Mouse (Mus musculus): Measurements from ENCODE around the gene Ift81. TPM values are rescaled to one million over a fixed set of nuclear protein-coding genes. Genes with fewer than 3 reads are reported as not detected.

Ift81 gene
- total RNA-seq, 2 experiments from 2014 or later = 46.4 to 49.2 TPM

- DNase-seq (ENCODE audit: extremely low spot score in 1 of 2, low spot score in 2 of 2) = no peak
- Histone ChIP-seq H3K27ac (no peak overlapping the region), H3K4me3 (no peak overlapping the region)
- intact Hi-C loops (cut with DNase I) = no loop called here
- TF ChIP-seq CTCF (IDR thresholded peaks at IDR 0.05) = no peak
Measured at GRCm38 (mm10) chr5:122646050-122646449, 31.7 kb upstream of the Ift81 start.

- H3K4me3 ChIP-seq = no peak overlapping the region
- DNase-seq (ENCODE audit: extremely low spot score in 1 of 2, low spot score in 2 of 2) = no peak
- no peak overlapping the region for H3K27ac ChIP-seq
- intact Hi-C loops (cut with DNase I) = no loop called here
- no peak for TF ChIP-seq CTCF (IDR thresholded peaks at IDR 0.05)
Measured at GRCm38 (mm10) chr5:122645290-122645689, 31.0 kb upstream of the Ift81 start.

GRCm38 (mm10) chr5:122644111-122644607 lies 29.8 kb upstream of the Ift81 start:
- H3K4me3 ChIP-seq = peak overlapping the region; percentile 42
- no peak for DNase-seq (ENCODE audit: extremely low spot score in 1 of 2, low spot score in 2 of 2)
- intact Hi-C loops (cut with DNase I) = loop anchor here (5.0 kb wide), 1 partner anchor 83 kb away; no protein-coding TSS in a partner anchor
- TF ChIP-seq CTCF (IDR thresholded peaks at IDR 0.05) = no peak
- H3K27ac ChIP-seq = peak overlapping the region; percentile 70

- Histone ChIP-seq H3K27ac (peak within 1 kb of the TSS; percentile 70), H3K4me3 (peak within 1 kb of the TSS; percentile 42)
- peak; percentile 51 to 60 for DNase-seq (ENCODE audit: extremely low spot score in 1 of 2, low spot score in 2 of 2)
- TF ChIP-seq CTCF (IDR thresholded peaks at IDR 0.05) = no peak
- intact Hi-C loops (cut with DNase I) = loop anchor here (5.0 kb wide), 1 partner anchor 84 kb away; no protein-coding TSS in a partner anchor
Measured at GRCm38 (mm10) chr5:122643701-122644100, 29.4 kb upstream of the Ift81 start, which contains the start of gene P2rx7. Gene P2rx7, plus strand, starts transcription at chr5:122643911.

DNA sequence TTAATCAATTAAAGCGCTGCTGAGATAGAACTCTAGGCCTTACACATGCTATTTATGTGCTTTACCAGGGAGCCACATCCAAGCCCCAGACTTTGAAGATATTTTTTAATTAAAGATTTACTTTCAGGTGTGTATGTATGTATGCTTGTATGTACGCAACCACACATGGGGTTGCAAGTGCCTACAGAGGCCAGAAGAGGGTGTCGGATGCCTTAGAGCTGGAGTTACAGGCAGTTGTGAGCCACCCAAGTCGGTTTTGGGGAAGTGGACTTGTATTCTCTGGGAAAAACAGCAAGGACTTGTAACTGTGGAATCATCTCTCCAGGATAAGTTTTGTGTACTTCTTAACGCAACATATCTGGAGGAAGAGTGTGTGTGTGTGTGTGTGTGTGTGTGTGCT lies 25.7 kb upstream of the Ift81 start:
- Histone ChIP-seq H3K4me3 (no peak overlapping the region), H3K27ac (no peak overlapping the region)
- no peak for TF ChIP-seq CTCF (IDR thresholded peaks at IDR 0.05)
- no peak for DNase-seq (ENCODE audit: extremely low spot score in 1 of 2, low spot score in 2 of 2)
- intact Hi-C loops (cut with DNase I) = loop anchor here (5.0 kb wide), 1 partner anchor 87 kb away; no protein-coding TSS in a partner anchor

DNA sequence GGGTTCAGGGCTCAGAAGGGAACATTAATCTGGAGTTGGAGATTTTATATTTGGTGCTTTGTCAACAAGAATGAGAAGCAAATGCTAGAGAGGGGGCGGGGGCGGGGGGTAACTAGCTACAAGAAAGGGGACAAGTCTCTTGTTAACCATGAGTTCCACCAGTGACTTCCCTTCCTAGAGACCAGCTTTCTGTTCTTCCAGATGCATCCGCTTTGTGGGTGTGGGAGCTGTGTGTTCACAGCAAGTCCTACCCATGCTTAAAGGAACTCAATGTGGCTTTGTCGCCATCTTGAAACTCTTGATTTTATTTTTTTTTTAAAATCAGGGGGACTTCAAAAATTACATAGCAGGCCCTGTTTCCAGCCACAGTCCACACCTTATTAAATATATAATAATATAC lies 25.2 kb upstream of the Ift81 start:
- Histone ChIP-seq H3K27ac (no peak overlapping the region), H3K4me3 (no peak overlapping the region)
- no peak for TF ChIP-seq CTCF (IDR thresholded peaks at IDR 0.05)
- no peak for DNase-seq (ENCODE audit: extremely low spot score in 1 of 2, low spot score in 2 of 2)
- intact Hi-C loops (cut with DNase I) = no loop called here

DNA sequence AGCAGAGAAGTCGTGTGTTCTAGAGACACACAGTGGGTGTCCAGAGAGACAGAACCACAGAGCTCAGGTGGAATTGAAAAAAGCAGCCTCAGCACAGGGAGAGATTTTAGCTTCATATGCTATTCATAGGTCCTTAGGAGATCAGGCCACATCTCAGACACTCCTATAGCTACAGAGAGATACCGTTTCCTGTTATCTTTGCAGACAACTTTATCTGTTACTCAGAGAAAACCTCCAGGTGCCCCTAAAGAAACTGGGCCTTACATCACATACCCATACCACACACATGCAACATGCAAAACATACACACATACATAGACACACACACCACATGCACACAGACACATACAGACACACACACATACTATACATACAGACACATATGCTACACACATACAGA lies 24.0 kb upstream of the Ift81 start:
- DNase-seq (ENCODE audit: extremely low spot score in 1 of 2, low spot score in 2 of 2) = no peak
- H3K4me3 ChIP-seq = no peak overlapping the region
- no peak for TF ChIP-seq CTCF (IDR thresholded peaks at IDR 0.05)
- intact Hi-C loops (cut with DNase I) = no loop called here
- H3K27ac ChIP-seq = no peak overlapping the region

- TF ChIP-seq CTCF (IDR thresholded peaks at IDR 0.05) = no peak
- Histone ChIP-seq H3K27ac (no peak overlapping the region), H3K4me3 (no peak overlapping the region)
- intact Hi-C loops (cut with DNase I) = no loop called here
- no peak for DNase-seq (ENCODE audit: extremely low spot score in 1 of 2, low spot score in 2 of 2)
Measured at GRCm38 (mm10) chr5:122636958-122637357, 22.6 kb upstream of the Ift81 start.

GRCm38 (mm10) chr5:122636308-122636707 lies 22.0 kb upstream of the Ift81 start:
- no peak for TF ChIP-seq CTCF (IDR thresholded peaks at IDR 0.05)
- H3K27ac ChIP-seq = no peak overlapping the region
- intact Hi-C loops (cut with DNase I) = no loop called here
- no peak overlapping the region for H3K4me3 ChIP-seq
- DNase-seq (ENCODE audit: extremely low spot score in 1 of 2, low spot score in 2 of 2) = no peak

- no peak overlapping the region for H3K4me3 ChIP-seq
- no peak for DNase-seq (ENCODE audit: extremely low spot score in 1 of 2, low spot score in 2 of 2)
- TF ChIP-seq CTCF (IDR thresholded peaks at IDR 0.05) = no peak
- intact Hi-C loops (cut with DNase I) = no loop called here
- H3K27ac ChIP-seq = no peak overlapping the region
Measured at GRCm38 (mm10) chr5:122635228-122635627, 20.9 kb upstream of the Ift81 start.

- TF ChIP-seq CTCF (IDR thresholded peaks at IDR 0.05) = peak; percentile 90
- DNase-seq (ENCODE audit: extremely low spot score in 1 of 2, low spot score in 2 of 2) = peak; percentile 83 to 92
- intact Hi-C loops (cut with DNase I) = loop anchor here (2.0 to 5.0 kb wide), 3 partner anchors 124 to 226 kb away; partner anchors contain the start of genes Anapc7 and Atp2a2
- H3K4me3 ChIP-seq = no peak overlapping the region
- no peak overlapping the region; the same call in 1 of the 2 replicates for H3K27ac ChIP-seq
Measured at GRCm38 (mm10) chr5:122627243-122627642, 12.9 kb upstream of the Ift81 start.

- no peak for DNase-seq (ENCODE audit: extremely low spot score in 1 of 2, low spot score in 2 of 2)
- intact Hi-C loops (cut with DNase I) = loop anchor here (2.0 to 5.0 kb wide), 3 partner anchors 123 to 225 kb away; partner anchors contain the start of genes Anapc7 and Atp2a2
- H3K27ac ChIP-seq = no peak overlapping the region
- no peak overlapping the region for H3K4me3 ChIP-seq
- TF ChIP-seq CTCF (IDR thresholded peaks at IDR 0.05) = no peak
Measured at GRCm38 (mm10) chr5:122625565-122626252, 11.4 kb upstream of the Ift81 start.

All from left cerebral cortex, adult 2 months (tissue).